Mouse (Mus musculus): ENCODE data around the gene Apol7c.
"Not testable (repeated sequence)": the region's sequence is repeated elsewhere in the genome, so short reads cannot be mapped to it uniquely, and the experiment has no call there.

GRCm38 (mm10) chr15:77476693-77477092 is 56.4 kb downstream of the Apol7c start, which contains the start of gene Apol10a:
- not testable (repeated sequence) for TF ChIP-seq CTCF, EP300 (IDR thresholded peaks at IDR 0.05)

Measured in lung, postnatal 0 days (tissue).